Mouse (Mus musculus) CH12.LX (cell line): ENCODE measurements at regions not wholly inside any gene's neighbourhood (a gene's known extent, or its start where the extent isn't known, plus 50 kb on each side); places are given as distances from the start of the nearest gene placed in this dataset.

Source experiments
- DNase-seq: peaks from one replicate; pipeline ENCODE4 v3.0.0-alpha.2; 2013; ENCODE audit errors: extremely low read depth
- H3K27ac ChIP-seq: 2 replicates; pipeline ENCODE4 v1.5.1; 2012; ENCODE audit warnings: low read depth, mild to moderate bottlenecking, control low read depth, moderate library complexity; ENCODE audit not compliant: insufficient read depth
- H3K27me3 ChIP-seq: replicated peaks from 2 replicates; pipeline ENCODE3; 2012; ENCODE audit warnings: inconsistent platforms
- H3K36me3 ChIP-seq, 2 experiments: replicated peaks in 1 of 2; 2 replicates each; pipeline versions ENCODE3 to v1.6.1; 2012; ENCODE audit warnings: inconsistent platforms in 1 of 2, low read length in 1 of 2, mild to moderate bottlenecking in 1 of 2, mixed read lengths in 1 of 2, moderate library complexity in 1 of 2; ENCODE audit not compliant: control insufficient read depth in 1 of 2, insufficient read depth in 1 of 2
- H3K4me1 ChIP-seq, 2 experiments: 2 replicates each; pipeline ENCODE4 v1.6.1; 2012; ENCODE audit warnings: inconsistent platforms in 1 of 2, moderate library complexity in 1 of 2; ENCODE audit not compliant: insufficient read depth in 2 of 2, control insufficient read depth in 1 of 2
- H3K4me2 ChIP-seq: 2 replicates; pipeline ENCODE4 v1.6.1; 2012; ENCODE audit warnings: low read depth, mild to moderate bottlenecking, control low read depth; ENCODE audit not compliant: poor library complexity, insufficient read depth, severe bottlenecking
- H3K4me3 ChIP-seq, 3 experiments: fragments of 150-350 bp in 1 of 3; sonication (generic) in 1 of 3; replicated peaks in 1 of 3; 2 replicates each; pipeline versions ENCODE3 to v1.5.1; 2011 to 2012; ENCODE audit warnings: low read depth in 2 of 3, low read length in 2 of 3, mild to moderate bottlenecking in 2 of 3, moderate library complexity in 2 of 3, control low read depth in 1 of 3, improper control_type of control experiment in 1 of 3, inconsistent platforms in 1 of 3, mixed read lengths in 1 of 3; ENCODE audit not compliant: poor library complexity in 1 of 3
- H3K79me2 ChIP-seq: replicated peaks from 2 replicates; pipeline ENCODE4 v1.6.1; 2012; ENCODE audit warnings: mild to moderate bottlenecking, moderate library complexity; ENCODE audit not compliant: control insufficient read depth, poor library complexity, insufficient read depth, severe bottlenecking; ENCODE audit errors: extremely low read depth
- H3K9ac ChIP-seq: 2 replicates; pipeline ENCODE4 v1.6.1; 2012; ENCODE audit warnings: low read depth, mild to moderate bottlenecking, control low read depth, moderate library complexity; ENCODE audit not compliant: insufficient read depth
- H3K9me3 ChIP-seq: replicated peaks from 2 replicates; pipeline ENCODE3; 2012; ENCODE audit warnings: low read length, inconsistent platforms, mixed read lengths
- ELF1 ChIP-seq: IDR thresholded peaks from 2 replicates; pipeline ENCODE4 v1.6.1; 2014; ENCODE audit warnings: low read depth, mild to moderate bottlenecking, inconsistent platforms, low read length, improper control_type of control experiment
- ETS1 ChIP-seq: conservative IDR thresholded peaks from 2 replicates; pipeline ENCODE4 v1.6.1; 2012; ENCODE audit warnings: low read depth, mild to moderate bottlenecking, inconsistent platforms, low read length, improper control_type of control experiment, moderate library complexity
- GABPA ChIP-seq: IDR thresholded peaks from 2 replicates; pipeline ENCODE4 v1.6.1; 2012; ENCODE audit warnings: low read depth, low read length, improper control_type of control experiment, inconsistent platforms; ENCODE audit not compliant: insufficient replicate concordance
- HCFC1 ChIP-seq: IDR thresholded peaks from 2 replicates; pipeline ENCODE4 v1.6.1; 2012; ENCODE audit warnings: low read depth, mild to moderate bottlenecking, inconsistent platforms, low read length, improper control_type of control experiment
- IRF4 ChIP-seq: IDR thresholded peaks from 2 replicates; pipeline ENCODE4 v1.6.1; 2014; ENCODE audit warnings: low read depth, mild to moderate bottlenecking, inconsistent platforms, low read length, improper control_type of control experiment
- JUN ChIP-seq: IDR thresholded peaks from 2 replicates; pipeline ENCODE4 v1.6.1; 2011; ENCODE audit warnings: low read depth, mild to moderate bottlenecking, low read length, improper control_type of control experiment, moderate library complexity; ENCODE audit not compliant: insufficient read depth
- JUND ChIP-seq: conservative IDR thresholded peaks from 2 replicates; pipeline ENCODE4 v1.6.1; 2011; ENCODE audit warnings: low read depth, low read length, improper control_type of control experiment
- KAT2A ChIP-seq: IDR thresholded peaks from 2 replicates; pipeline ENCODE4 v1.6.1; 2012; ENCODE audit warnings: low read length, improper control_type of control experiment, inconsistent platforms; ENCODE audit not compliant: insufficient replicate concordance
- MAX ChIP-seq: IDR thresholded peaks from 2 replicates; pipeline ENCODE4 v1.6.1; 2011; ENCODE audit warnings: low read length, improper control_type of control experiment
- MEF2A ChIP-seq: IDR thresholded peaks from 2 replicates; pipeline ENCODE4 v1.6.1; 2014; ENCODE audit warnings: low read depth, mild to moderate bottlenecking, inconsistent platforms, low read length, improper control_type of control experiment, borderline replicate concordance
- MXI1 ChIP-seq: IDR thresholded peaks from 2 replicates; pipeline ENCODE4 v1.6.1; 2011; ENCODE audit warnings: mild to moderate bottlenecking, low read depth, low read length, improper control_type of control experiment
- MYC ChIP-seq: IDR thresholded peaks from 2 replicates; pipeline ENCODE4 v1.6.1; 2011; ENCODE audit warnings: low read depth, mild to moderate bottlenecking, improper control_type of control experiment, low read length
- NRF1 ChIP-seq: IDR thresholded peaks from 2 replicates; pipeline ENCODE4 v1.6.1; 2014; ENCODE audit warnings: low read depth, mild to moderate bottlenecking, inconsistent platforms, low read length, improper control_type of control experiment, moderate library complexity
- PAX5 ChIP-seq: IDR thresholded peaks from 2 replicates; pipeline ENCODE4 v1.6.1; 2012; ENCODE audit warnings: low read length, inconsistent platforms, mixed read lengths
- POLR2AphosphoS2 ChIP-seq: IDR thresholded peaks from 2 replicates; pipeline ENCODE4 v1.6.1; 2011; ENCODE audit warnings: low read depth, low read length, improper control_type of control experiment
- RAD21 ChIP-seq: IDR thresholded peaks from 2 replicates; pipeline ENCODE4 v1.6.1; 2011; ENCODE audit warnings: low read depth, mild to moderate bottlenecking, low read length, improper control_type of control experiment, moderate library complexity
- RCOR1 ChIP-seq: conservative IDR thresholded peaks from 2 replicates; pipeline ENCODE4 v1.6.1; 2012; ENCODE audit warnings: low read depth, mild to moderate bottlenecking, inconsistent platforms, low read length, improper control_type of control experiment
- SIN3A ChIP-seq: IDR thresholded peaks from 2 replicates; pipeline ENCODE4 v1.6.1; 2012; ENCODE audit warnings: low read length, improper control_type of control experiment, inconsistent platforms
- SMC3 ChIP-seq: IDR thresholded peaks from 2 replicates; pipeline ENCODE4 v1.6.1; 2011; ENCODE audit warnings: low read depth, low read length, improper control_type of control experiment
- TBP ChIP-seq: conservative IDR thresholded peaks from 2 replicates; pipeline ENCODE4 v1.6.1; 2011; ENCODE audit warnings: low read depth, low read length, improper control_type of control experiment
- ZC3H11A ChIP-seq: IDR thresholded peaks from 2 replicates; pipeline ENCODE4 v1.6.1; 2012; ENCODE audit warnings: low read depth, mild to moderate bottlenecking, inconsistent platforms, low read length, improper control_type of control experiment
- ZMIZ1 ChIP-seq: IDR thresholded peaks from 2 replicates; pipeline ENCODE4 v1.6.1; 2012; ENCODE audit warnings: low read depth, mild to moderate bottlenecking, inconsistent platforms, low read length, improper control_type of control experiment
- ZNF384 ChIP-seq: IDR thresholded peaks from 2 replicates; pipeline ENCODE4 v1.6.1; 2012; ENCODE audit warnings: low read depth, low read length, improper control_type of control experiment, inconsistent platforms
- dilution Hi-C: fragments of 300-500 bp; cut with MboI; formaldehyde crosslinking; loops from 2 replicates; pipeline ENCODE4 v1.14.3; 2020; ENCODE audit warnings: low sequenced_read_pairs; ENCODE audit not compliant: extremely low pct_unique_long_range_greater_than_20kb, extremely low pct_ligation_motif_present
- in situ Hi-C: fragments of 300-500 bp; cut with MboI; formaldehyde crosslinking; loops from 3 replicates; pipeline ENCODE4 v1.14.3; 2019; ENCODE audit warnings: low sequenced_read_pairs, low pct_ligation_motif_present, low pct_unique_long_range_greater_than_20kb, mixed read lengths

GRCm38 (mm10) chr1:42236466-42237010, 459.0 kb upstream of the Pou3f3 start (continued):
- no peak for TF ChIP-seq ETS1
- TF ChIP-seq PAX5, result no peak

- H3K27me3 ChIP-seq, result no peaks in the 10 kb centered on the region
- no peaks in the 10 kb centered on the region for H3K79me2 ChIP-seq
- no peaks in the 10 kb centered on the region for H3K4me1 ChIP-seq
- H3K27ac ChIP-seq, result no peak overlapping the region
- TF ChIP-seq JUND, result no peak
- no peak for TF ChIP-seq MEF2A
- TF ChIP-seq RAD21, result no peak
- TF ChIP-seq PAX5, result no peak
- TF ChIP-seq SIN3A, result no peak
- no peak for TF ChIP-seq GABPA
- TF ChIP-seq HCFC1, result no peak
- TF ChIP-seq TBP, result no peak
- no peak for TF ChIP-seq IRF4
- no peak for TF ChIP-seq ETS1
- TF ChIP-seq MAX, result no peak
- TF ChIP-seq SMC3, result no peak
- no peak for TF ChIP-seq MXI1
- no peak for DNase-seq
- no peak overlapping the region for H3K4me3 ChIP-seq
- no peaks in the 10 kb centered on the region for H3K36me3 ChIP-seq
- H3K4me2 ChIP-seq, result no peak overlapping the region
- peaks cover 48% of the 10 kb centered on the region for H3K9me3 ChIP-seq
- no peak overlapping the region for H3K9ac ChIP-seq
- in situ Hi-C loops, result no loop called here
- dilution Hi-C loops, result no loop called here
These were observed 457.2 kb upstream of the Pou3f3 start for GRCm38 (mm10) chr1:42238408-42238807.

- H3K79me2 ChIP-seq, result no peaks in the 10 kb centered on the region
- H3K9ac ChIP-seq, result no peak overlapping the region
- H3K27me3 ChIP-seq, result no peaks in the 10 kb centered on the region
- H3K4me3 ChIP-seq, result no peak overlapping the region
- no peak overlapping the region for H3K27ac ChIP-seq
- TF ChIP-seq JUND (no peak), JUN (no peak), MEF2A (no peak), MAX (no peak), KAT2A (no peak), POLR2AphosphoS2 (no peak), ZNF384 (no peak), SIN3A (no peak), MYC (no peak), HCFC1 (no peak), ZC3H11A (no peak), RCOR1 (no peak), ELF1 (no peak), ZMIZ1 (no peak), ETS1 (no peak), NRF1 (no peak)
- dilution Hi-C loops, result no loop called here
- no peaks in the 10 kb centered on the region for H3K36me3 ChIP-seq
- no peaks in the 10 kb centered on the region for H3K4me1 ChIP-seq
- in situ Hi-C loops, result no loop called here
- H3K4me2 ChIP-seq, result no peak overlapping the region
- peaks cover 47% of the 10 kb centered on the region for H3K9me3 ChIP-seq
- no peak for DNase-seq
These were observed 454.4 kb upstream of the Pou3f3 start for GRCm38 (mm10) chr1:42241172-42241571.
